Mouse (Mus musculus) adipocyte (in vitro differentiated cells): ENCODE measurements at regions not wholly inside any gene's neighbourhood (a gene's known extent, or its start where the extent isn't known, plus 50 kb on each side); places are given as distances from the start of the nearest gene placed in this dataset.

Source experiments
- DNase-seq: peaks from one replicate; pipeline ENCODE4 v3.0.0-alpha.2; 2016; ENCODE audit warnings: low spot score

GRCm38 (mm10) chrX:11722730-11723129 lies 395.1 kb downstream of the H2al1j start:
- DNase-seq, result no peak

- DNase-seq, result no peak
These were observed 397.1 kb downstream of the H2al1j start for GRCm38 (mm10) chrX:11724718-11725117.

GRCm38 (mm10) chrX:11726524-11727231 lies 399.1 kb downstream of the H2al1j start:
- peak; percentile 57 for DNase-seq

- DNase-seq, result peak; percentile 90
These were observed 400.9 kb downstream of the H2al1j start for GRCm38 (mm10) chrX:11728481-11728880.

GRCm38 (mm10) chrX:11729992-11730391 lies 402.4 kb downstream of the H2al1j start:
- DNase-seq, result no peak

- peak; percentile 82 for DNase-seq
These were observed 404.7 kb downstream of the H2al1j start for GRCm38 (mm10) chrX:11732371-11732770.

- DNase-seq, result no peak
These were observed 407.1 kb downstream of the H2al1j start for GRCm38 (mm10) chrX:11734505-11735435.

GRCm38 (mm10) chrX:11735516-11736170 lies 408.0 kb downstream of the H2al1j start:
- DNase-seq, result no peak

GRCm38 (mm10) chrX:11736481-11736880 lies 408.9 kb downstream of the H2al1j start:
- peak; percentile 71 for DNase-seq

GRCm38 (mm10) chrX:11739565-11739964 lies 411.9 kb downstream of the H2al1j start:
- DNase-seq, result no peak

- DNase-seq, result peak; percentile 38
These were observed 414.2 kb downstream of the Bcor start for GRCm38 (mm10) chrX:11745911-11746310.

GRCm38 (mm10) chrX:11747386-11748121 lies 412.6 kb downstream of the Bcor start:
- peak; percentile 38 for DNase-seq

GRCm38 (mm10) chrX:11748278-11748677 lies 411.9 kb downstream of the Bcor start:
- DNase-seq, result peak; percentile 69

- DNase-seq, result peak; percentile 21
These were observed 407.6 kb downstream of the Bcor start for GRCm38 (mm10) chrX:11752513-11752912.

GRCm38 (mm10) chrX:11752973-11753590 lies 407.1 kb downstream of the Bcor start:
- no peak for DNase-seq

- no peak for DNase-seq
These were observed 405.1 kb downstream of the Bcor start for GRCm38 (mm10) chrX:11755046-11755445.

- DNase-seq, result no peak
These were observed 396.6 kb downstream of the Bcor start for GRCm38 (mm10) chrX:11763351-11764082.

- DNase-seq, result no peak
These were observed 383.8 kb downstream of the Bcor start for GRCm38 (mm10) chrX:11776236-11776899.

- DNase-seq, result peak; percentile 61
These were observed 365.1 kb downstream of the Bcor start for GRCm38 (mm10) chrX:11795010-11795409.

GRCm38 (mm10) chrX:11797870-11798269 lies 362.3 kb downstream of the Bcor start:
- no peak for DNase-seq
